Mouse (Mus musculus) embryonic facial prominence, embryonic 12.5 days (tissue): ENCODE results near the gene Bcl2l1. TPM values are rescaled to one million over a fixed set of nuclear protein-coding genes. Genes with fewer than 3 reads are reported as not detected.

Experiments
- ATAC-seq: fragments of 200-750 bp; cut with Nextera tagmentation; 2 replicates; pipeline ENCODE4 v1.8.0; 2017; ENCODE audit not compliant: insufficient number of reproducible peaks, insufficient read depth, low FRiP score, low TSS enrichment
- H3K27ac ChIP-seq: fragments of 300-500 bp; sonication (generic); 2 replicates; pipeline ENCODE4 v1.5.1; 2016; ENCODE audit warnings: mild to moderate bottlenecking
- H3K27me3 ChIP-seq: fragments of 300-500 bp; sonication (generic); 2 replicates; pipeline ENCODE4 v1.6.1; 2016; ENCODE audit warnings: mild to moderate bottlenecking, moderate library complexity
- H3K36me3 ChIP-seq: fragments of 300-500 bp; sonication (generic); 2 replicates; pipeline ENCODE4 v1.6.1; 2016; ENCODE audit warnings: mild to moderate bottlenecking
- H3K4me1 ChIP-seq: fragments of 300-500 bp; sonication (generic); 2 replicates; pipeline ENCODE4 v1.6.1; 2016
- H3K4me2 ChIP-seq: fragments of 300-500 bp; sonication (generic); replicated peaks from 2 replicates; pipeline ENCODE4 v1.6.1; 2016; ENCODE audit warnings: mild to moderate bottlenecking, moderate library complexity
- H3K4me3 ChIP-seq: fragments of 300-500 bp; sonication (generic); 2 replicates; pipeline ENCODE4 v1.5.1; 2016; ENCODE audit warnings: mild to moderate bottlenecking
- H3K9ac ChIP-seq: fragments of 300-500 bp; sonication (generic); 2 replicates; pipeline ENCODE4 v1.6.1; 2016; ENCODE audit warnings: mild to moderate bottlenecking, moderate library complexity
- H3K9me3 ChIP-seq: fragments of 300-500 bp; sonication (generic); 2 replicates; pipeline ENCODE4 v1.6.1; 2016; ENCODE audit warnings: mild to moderate bottlenecking, moderate library complexity
- WGBS: fragments of 180-500 bp; shearing (Covaris S2); methylation state at CpG from one replicate; pipeline ENCODE4 v1.1.7; 2016; 5-methylcytosine and 5-hydroxymethylcytosine counted together
- polyA plus RNA-seq: library from polyadenylated mRNA; unstranded; fragments of >200 nt; fragmentation: Nextera tagmentation; extraction: Ambion mirVana; gene quantifications from 2 replicates; pipeline ENCODE4 v1.2.1, GENCODE M21; 2016

Gene Bcl2l1
- polyA plus RNA-seq, 1 experiment from 2014 or later: 105 TPM

GRCm38 (mm10) chr2:152765045-152765674, 66.4 kb downstream of the Bcl2l1 start:
- 45% methylated on average over 7 of the region's 7 CpGs for WGBS
- no peak overlapping the region for H3K4me3 ChIP-seq
- H3K9me3 ChIP-seq: no peaks in the 10 kb centered on the region
- no peaks in the 10 kb centered on the region for H3K36me3 ChIP-seq
- H3K4me2 ChIP-seq: no peak overlapping the region
- no peak overlapping the region for H3K27ac ChIP-seq
- no peak for ATAC-seq
- peaks cover 25% of the 10 kb centered on the region for H3K4me1 ChIP-seq
- H3K27me3 ChIP-seq: no peaks in the 10 kb centered on the region
- no peak overlapping the region for H3K9ac ChIP-seq

GRCm38 (mm10) chr2:152764172-152765044, 67.1 kb downstream of the Bcl2l1 start:
- Histone ChIP-seq H3K36me3 (no peaks in the 10 kb centered on the region), H3K4me3 (no peak overlapping the region), H3K27ac (0 out of 2 replicates have a peak overlapping the region, but pooled peaks have one; percentile 23), H3K9me3 (no peaks in the 10 kb centered on the region), H3K4me1 (peaks cover 25% of the 10 kb centered on the region), H3K27me3 (no peaks in the 10 kb centered on the region), H3K9ac (0 out of 2 replicates have a peak overlapping the region, but pooled peaks have one; percentile 11), H3K4me2 (peak overlapping the region; percentile 36)
- no peak for ATAC-seq
- WGBS: 9% methylated on average over 14 of the region's 14 CpGs

DNA sequence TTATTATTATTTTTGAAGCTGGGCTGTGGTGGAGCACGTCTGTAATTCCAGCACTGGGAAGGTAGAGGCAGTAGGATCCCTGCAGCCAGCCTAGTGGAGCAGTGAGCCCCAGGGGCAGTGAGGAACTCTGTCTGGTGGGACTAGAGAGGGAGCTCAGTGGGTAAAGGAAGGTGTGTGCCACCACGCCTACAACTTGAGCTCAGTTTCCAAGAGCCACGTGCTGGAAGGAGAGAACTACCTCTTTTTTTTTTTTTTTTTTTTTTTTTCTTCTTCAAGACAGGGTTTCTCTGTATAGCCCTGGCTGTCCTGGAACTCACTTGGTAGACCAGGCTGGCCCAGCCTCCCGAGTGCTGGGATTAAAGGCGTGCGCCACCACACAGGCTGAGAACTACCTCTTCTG, 68.2 kb downstream of the Bcl2l1 start:
- Histone ChIP-seq H3K9me3 (no peaks in the 10 kb centered on the region), H3K4me1 (peaks cover 25% of the 10 kb centered on the region), H3K4me2 (no peak overlapping the region), H3K9ac (no peak overlapping the region), H3K4me3 (no peak overlapping the region), H3K27me3 (no peaks in the 10 kb centered on the region), H3K27ac (no peak overlapping the region), H3K36me3 (no peaks in the 10 kb centered on the region)
- no peak for ATAC-seq
- WGBS: 74% methylated on average over 6 of the region's 6 CpGs

DNA sequence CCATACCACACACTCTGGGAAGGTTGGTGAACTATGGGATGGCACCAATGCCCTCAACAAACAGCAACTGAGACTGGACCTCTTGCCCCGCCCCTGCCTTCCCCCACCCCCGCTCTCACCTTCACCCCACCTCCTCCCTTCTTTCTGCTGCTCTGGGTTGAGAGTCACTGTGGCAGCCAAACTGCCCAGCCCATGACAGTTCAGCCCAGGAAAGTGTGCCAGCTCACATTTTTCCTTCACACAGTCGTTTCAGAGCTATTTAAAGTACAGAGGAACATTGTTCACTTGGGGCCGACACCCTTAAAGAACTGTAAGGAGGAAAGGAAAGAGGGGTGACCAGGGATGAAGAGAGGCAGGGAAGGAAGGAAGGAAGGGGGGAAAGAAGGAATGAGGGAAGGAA, 73.2 kb downstream of the Bcl2l1 start:
- H3K9me3 ChIP-seq: no peaks in the 10 kb centered on the region
- no peaks in the 10 kb centered on the region for H3K36me3 ChIP-seq
- no peak for ATAC-seq
- no peaks in the 10 kb centered on the region for H3K27me3 ChIP-seq
- 44% methylated on average over 4 of the region's 4 CpGs for WGBS
- no peak overlapping the region for H3K4me3 ChIP-seq
- peaks cover 18% of the 10 kb centered on the region for H3K4me1 ChIP-seq
- no peak overlapping the region for H3K9ac ChIP-seq
- H3K27ac ChIP-seq: no peak overlapping the region
- no peak overlapping the region for H3K4me2 ChIP-seq

DNA sequence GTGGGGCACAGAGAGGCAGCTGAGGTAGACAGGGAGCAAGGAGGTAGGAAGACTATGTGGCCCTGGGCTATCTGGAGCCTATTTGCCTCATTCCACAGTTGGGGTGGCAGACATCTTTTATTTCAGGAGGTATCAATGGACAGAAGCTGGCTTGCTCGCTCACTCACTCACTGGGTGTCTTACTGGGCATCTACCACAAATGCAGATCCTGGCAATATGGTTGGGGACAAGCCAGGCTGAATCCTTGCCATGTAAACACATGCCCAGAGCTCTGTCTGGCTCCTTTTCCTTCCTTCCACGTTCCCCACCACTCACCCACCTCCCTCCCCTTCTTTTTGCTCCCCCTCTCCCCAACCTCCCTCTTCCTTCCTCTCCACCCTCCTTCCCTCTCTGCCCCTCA, 74.0 kb downstream of the Bcl2l1 start:
- Histone ChIP-seq H3K4me1 (peaks cover 18% of the 10 kb centered on the region), H3K4me2 (no peak overlapping the region), H3K4me3 (no peak overlapping the region), H3K27ac (no peak overlapping the region), H3K36me3 (no peaks in the 10 kb centered on the region), H3K9ac (no peak overlapping the region), H3K9me3 (no peaks in the 10 kb centered on the region), H3K27me3 (no peaks in the 10 kb centered on the region)
- 60% methylated on average over 2 of the region's 2 CpGs for WGBS
- ATAC-seq: no peak

DNA sequence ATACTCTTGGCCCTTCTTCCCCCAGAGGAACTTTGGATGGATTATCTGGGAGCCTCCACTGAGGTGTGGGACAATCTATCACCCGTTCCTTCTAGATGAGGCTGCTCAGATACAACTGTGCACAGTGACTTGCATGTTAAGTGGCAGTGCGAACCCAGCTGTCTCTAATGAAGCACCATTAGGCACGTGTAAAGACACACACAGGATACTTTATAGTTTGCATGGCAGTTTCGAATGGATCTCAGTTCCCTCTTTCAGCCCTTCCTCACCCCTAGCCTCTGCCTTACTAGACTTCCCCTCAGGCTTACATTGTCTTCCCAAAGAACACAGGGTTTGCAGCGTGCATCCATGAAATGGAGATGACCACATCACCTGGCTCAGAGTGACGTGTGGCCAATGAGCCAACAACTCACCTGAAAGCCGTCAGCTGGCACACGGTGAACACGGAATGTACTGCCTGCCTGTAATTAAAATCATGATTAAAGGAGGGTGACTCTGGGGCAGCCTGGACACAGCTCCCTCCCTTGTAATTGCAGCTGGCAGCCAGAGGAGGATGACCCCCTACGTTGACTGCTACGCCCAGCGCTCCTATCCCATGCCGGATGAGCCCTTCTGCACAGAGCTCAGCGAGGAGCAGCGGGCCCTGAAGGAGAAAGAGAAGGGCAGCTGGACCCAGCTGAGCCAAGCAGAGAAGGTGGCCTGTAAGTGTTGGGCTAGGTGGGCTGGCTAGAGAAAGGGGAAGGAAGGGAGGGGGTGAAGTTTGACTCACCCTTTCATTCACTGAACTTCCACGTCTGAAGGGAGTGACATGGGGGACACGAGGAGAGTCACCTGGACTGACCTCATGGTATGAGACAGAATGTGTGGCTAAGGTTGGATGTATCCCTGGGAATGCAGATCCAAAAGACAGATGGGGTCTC, 74.8 kb downstream of the Bcl2l1 start:
- Histone ChIP-seq H3K36me3 (no peaks in the 10 kb centered on the region), H3K4me3 (no peak overlapping the region), H3K9me3 (no peaks in the 10 kb centered on the region), H3K4me1 (peaks cover 18% of the 10 kb centered on the region), H3K27ac (no peak overlapping the region), H3K4me2 (no peak overlapping the region), H3K27me3 (no peaks in the 10 kb centered on the region), H3K9ac (no peak overlapping the region)
- ATAC-seq: no peak
- WGBS: 62% methylated on average over 17 of the region's 17 CpGs

- peak within 1 kb of the TSS; percentile 34 for H3K4me3 ChIP-seq
- no peaks in the 10 kb centered on the region for H3K36me3 ChIP-seq
- peak; percentile 24; the same call in 1 of the 2 replicates for ATAC-seq
- H3K27ac ChIP-seq: no peak within 1 kb of the TSS
- H3K4me1 ChIP-seq: peaks cover 18% of the 10 kb centered on the region
- H3K9me3 ChIP-seq: no peaks in the 10 kb centered on the region
- H3K4me2 ChIP-seq: peak within 1 kb of the TSS; percentile 65
- H3K27me3 ChIP-seq: no peaks in the 10 kb centered on the region
- peak within 1 kb of the TSS; percentile 40; the same call in 1 of the 2 replicates for H3K9ac ChIP-seq
- 2% methylated on average over 30 of the region's 30 CpGs for WGBS
These were observed 77.4 kb downstream of the Bcl2l1 start, which contains the start of gene Cox4i2 for GRCm38 (mm10) chr2:152753944-152754711. Cox4i2 (plus strand) TSS chr2:152754173.

DNA sequence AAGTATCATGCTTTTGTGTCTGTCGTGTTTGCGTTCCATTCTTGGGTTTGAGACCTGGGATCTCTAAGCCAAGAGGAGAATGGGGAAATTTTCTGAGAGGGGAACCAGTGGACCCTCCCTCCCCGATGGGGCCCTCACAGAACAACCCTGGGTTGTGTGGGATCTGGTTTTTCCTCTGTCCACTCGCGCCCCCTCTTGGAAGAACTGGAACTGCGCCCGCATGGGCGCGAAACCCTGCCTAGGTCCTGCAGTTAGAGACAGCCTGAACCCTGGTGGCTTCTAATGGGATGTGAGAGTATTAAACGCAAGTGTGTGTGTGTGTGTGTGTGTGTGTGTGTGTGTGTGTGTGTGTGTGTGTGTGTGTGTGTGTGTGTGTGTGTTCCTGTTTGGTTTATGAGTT, 89.1 kb downstream of the Bcl2l1 start:
- H3K27me3 ChIP-seq: no peaks in the 10 kb centered on the region
- H3K4me2 ChIP-seq: no peak overlapping the region; the same call in 1 of the 2 replicates
- no peak overlapping the region for H3K9ac ChIP-seq
- H3K4me1 ChIP-seq: peaks cover 39% of the 10 kb centered on the region
- ATAC-seq: no peak
- H3K27ac ChIP-seq: peak overlapping the region; percentile 88
- H3K4me3 ChIP-seq: no peak overlapping the region
- no peaks in the 10 kb centered on the region for H3K9me3 ChIP-seq
- WGBS: 22% methylated on average over 10 of the region's 10 CpGs
- no peaks in the 10 kb centered on the region for H3K36me3 ChIP-seq

GRCm38 (mm10) chr2:152741153-152742041, 90.1 kb downstream of the Bcl2l1 start:
- H3K9ac ChIP-seq: peak overlapping the region; percentile 22; the same call in 1 of the 2 replicates
- no peak for ATAC-seq
- 37% methylated on average over 14 of the region's 14 CpGs for WGBS
- H3K27ac ChIP-seq: peak overlapping the region; percentile 88
- no peaks in the 10 kb centered on the region for H3K27me3 ChIP-seq
- no peaks in the 10 kb centered on the region for H3K36me3 ChIP-seq
- no peak overlapping the region for H3K4me3 ChIP-seq
- H3K9me3 ChIP-seq: no peaks in the 10 kb centered on the region
- peaks cover 40% of the 10 kb centered on the region for H3K4me1 ChIP-seq
- H3K4me2 ChIP-seq: peak overlapping the region; percentile 27

GRCm38 (mm10) chr2:152740490-152740889, 91.0 kb downstream of the Bcl2l1 start:
- Histone ChIP-seq H3K9me3 (no peaks in the 10 kb centered on the region), H3K4me3 (no peak overlapping the region), H3K9ac (no peak overlapping the region), H3K36me3 (no peaks in the 10 kb centered on the region), H3K27ac (peak overlapping the region; percentile 94), H3K27me3 (no peaks in the 10 kb centered on the region), H3K4me2 (no peak overlapping the region), H3K4me1 (peaks cover 40% of the 10 kb centered on the region)
- ATAC-seq: no peak
- 55% methylated on average over 5 of the region's 5 CpGs for WGBS
